Mouse (Mus musculus) intestine, embryonic 14.5 days (tissue): Measurements from ENCODE around the gene Golga3. TPM values are rescaled to one million over a fixed set of nuclear protein-coding genes. Genes with fewer than 3 reads are reported as not detected.

Experiments used
- ATAC-seq: fragments of 200-750 bp; cut with Nextera tagmentation; replicated peaks from 2 replicates; pipeline ENCODE4 v1.8.0; 2017; ENCODE audit warnings: low read depth, moderate number of reproducible peaks, moderate TSS enrichment, moderate library complexity; ENCODE audit not compliant: low FRiP score, low TSS enrichment
- DNase-seq: peaks from one replicate; pipeline ENCODE4 v3.0.0-alpha.2; 2018; ENCODE audit warnings: low spot score
- H3K27ac ChIP-seq: fragments of 300-500 bp; sonication (generic); 2 replicates; pipeline ENCODE4 v1.5.1; 2014; ENCODE audit warnings: low read depth, mild to moderate bottlenecking, control low read depth
- H3K27me3 ChIP-seq: fragments of 300-500 bp; sonication (generic); replicated peaks from 2 replicates; pipeline ENCODE4 v1.6.1; 2014; ENCODE audit warnings: low read length, control low read depth; ENCODE audit not compliant: control insufficient read depth, insufficient read depth
- H3K36me3 ChIP-seq: fragments of 300-500 bp; sonication (generic); 2 replicates; pipeline ENCODE4 v1.6.1; 2014; ENCODE audit warnings: low read length, control low read depth; ENCODE audit not compliant: control insufficient read depth, insufficient read depth
- H3K4me1 ChIP-seq: fragments of 300-500 bp; sonication (generic); replicated peaks from 2 replicates; pipeline ENCODE4 v1.6.1; 2014; ENCODE audit warnings: low read length, control low read depth, mixed read lengths; ENCODE audit not compliant: control insufficient read depth, insufficient read depth
- H3K4me2 ChIP-seq: fragments of 300-500 bp; sonication (generic); 2 replicates; pipeline ENCODE4 v1.6.1; 2014; ENCODE audit warnings: low read length
- H3K4me3 ChIP-seq: fragments of 300-500 bp; sonication (generic); 2 replicates; pipeline ENCODE4 v1.5.1; 2014; ENCODE audit warnings: low read depth, low read length, control low read depth, mixed read lengths
- H3K9ac ChIP-seq: fragments of 300-500 bp; sonication (generic); 2 replicates; pipeline ENCODE4 v1.6.1; 2014; ENCODE audit warnings: mild to moderate bottlenecking, low read length
- H3K9me3 ChIP-seq: fragments of 300-500 bp; sonication (generic); 2 replicates; pipeline ENCODE4 v1.6.1; 2016; ENCODE audit warnings: low read length, control low read depth; ENCODE audit not compliant: control insufficient read depth
- WGBS: fragments of 180-500 bp; shearing (Covaris S2); extraction: QIAGEN DNeasy Blood & Tissue Kit; methylation state at CpG from one replicate; pipeline ENCODE4 v1.1.7; 2014; 5-methylcytosine and 5-hydroxymethylcytosine counted together
- polyA plus RNA-seq: library from polyadenylated mRNA; unstranded; fragments of >200 nt; fragmentation: Nextera tagmentation; extraction: Ambion mirVana; gene quantifications from 2 replicates; pipeline ENCODE4 v1.2.1, GENCODE M21; 2014

Golga3 gene
- polyA plus RNA-seq, 1 experiment from 2014 or later = 19.5 TPM

- Histone ChIP-seq H3K4me3 (peak within 1 kb of the TSS; percentile 100), H3K27ac (peak within 1 kb of the TSS; percentile 47; the same call in 1 of the 2 replicates), H3K27me3 (no peaks in the 10 kb centered on the region), H3K36me3 (peaks cover 29% of the 10 kb centered on the region), H3K9ac (peak within 1 kb of the TSS; percentile 90), H3K4me2 (peak within 1 kb of the TSS; percentile 75), H3K9me3 (no peaks in the 10 kb centered on the region), H3K4me1 (peaks cover 6% of the 10 kb centered on the region)
- WGBS = under 1% methylated on average over 65 of the region's 66 CpGs
- DNase-seq (peak; percentile 97), ATAC-seq (peak; percentile 93)
Observed at GRCm38 (mm10) chr5:110269141-110270101, 92.9 kb downstream of the Golga3 start, which contains the start of gene Pgam5. Gene Pgam5 (minus strand): TSS chr5:110269913.

- H3K4me1 ChIP-seq = peaks cover 6% of the 10 kb centered on the region
- no peak overlapping the region for H3K9ac ChIP-seq
- no peaks in the 10 kb centered on the region for H3K27me3 ChIP-seq
- ATAC-seq (0 out of 2 replicates have a peak, but pooled peaks have one; percentile 26), DNase-seq (no peak)
- no peak overlapping the region for H3K4me2 ChIP-seq
- no peak overlapping the region for H3K4me3 ChIP-seq
- no peaks in the 10 kb centered on the region for H3K9me3 ChIP-seq
- WGBS = 93% methylated on average over 6 of the region's 6 CpGs
- no peak overlapping the region for H3K27ac ChIP-seq
- H3K36me3 ChIP-seq = peaks cover 21% of the 10 kb centered on the region
Observed at GRCm38 (mm10) chr5:110270242-110270641, 93.7 kb downstream of the Golga3 start.

DNA sequence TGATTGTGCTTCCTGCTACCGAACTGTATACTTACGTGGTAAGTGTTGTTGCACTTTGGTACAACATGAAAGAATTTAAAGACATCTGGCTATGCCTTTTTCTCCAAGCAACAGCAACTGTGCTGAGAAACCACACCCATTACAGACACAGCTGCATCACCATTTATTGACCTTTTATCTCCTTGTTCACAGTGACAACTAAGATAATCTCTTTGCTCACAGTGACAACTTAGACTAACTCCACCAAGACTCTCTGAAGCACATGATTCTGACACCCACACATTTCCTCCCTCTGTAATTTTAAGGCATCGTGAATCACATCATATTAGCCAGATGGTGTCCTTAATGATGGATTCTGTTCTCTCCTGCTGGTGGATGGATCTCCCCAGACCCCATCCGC is 97.6 kb downstream of the Golga3 start:
- H3K4me2 ChIP-seq = no peak overlapping the region
- WGBS = 75% methylated on average over 4 of the region's 4 CpGs
- no peak overlapping the region for H3K9ac ChIP-seq
- ATAC-seq = no peak
- DNase-seq = no peak
- no peaks in the 10 kb centered on the region for H3K27me3 ChIP-seq
- no peaks in the 10 kb centered on the region for H3K36me3 ChIP-seq
- H3K4me3 ChIP-seq = no peak overlapping the region
- H3K27ac ChIP-seq = no peak overlapping the region
- H3K4me1 ChIP-seq = no peaks in the 10 kb centered on the region
- no peaks in the 10 kb centered on the region for H3K9me3 ChIP-seq

- H3K4me1 ChIP-seq = no peaks in the 10 kb centered on the region
- H3K27ac ChIP-seq = no peak overlapping the region
- no peak overlapping the region for H3K4me3 ChIP-seq
- H3K36me3 ChIP-seq = no peaks in the 10 kb centered on the region
- DNase-seq (no peak), ATAC-seq (no peak)
- no peak overlapping the region for H3K9ac ChIP-seq
- no peaks in the 10 kb centered on the region for H3K27me3 ChIP-seq
- H3K9me3 ChIP-seq = no peaks in the 10 kb centered on the region
- 74% methylated on average over 2 of the region's 2 CpGs for WGBS
- no peak overlapping the region for H3K4me2 ChIP-seq
Observed at GRCm38 (mm10) chr5:110274846-110275245, 98.3 kb downstream of the Golga3 start.

Other genes starting within 250 kb of the Golga3 start
- 19.5 and 20.0 TPM in 2 replicates for gene Zfp932, start 180.2 kb upstream of the Golga3 start, polyA plus RNA-seq
- gene Gm17655, start 104.2 kb upstream of the Golga3 start, polyA plus RNA-seq = 3.0 TPM in 2 replicates
- 0.69 and 1.1 TPM in 2 replicates for gene Gm35315, start 82.3 kb upstream of the Golga3 start, polyA plus RNA-seq
- gene Plcxd1, start 76.7 kb upstream of the Golga3 start, polyA plus RNA-seq = 0.74 and 0.86 TPM in 2 replicates
- 29.3 and 31.0 TPM in 2 replicates for gene Gtpbp6, start 68.5 kb upstream of the Golga3 start, polyA plus RNA-seq
- gene Zfp605, start 66.6 kb upstream of the Golga3 start, polyA plus RNA-seq = 3.5 and 5.1 TPM in 2 replicates
- 35.7 and 41.1 TPM in 2 replicates for gene Chfr, start 40.9 kb upstream of the Golga3 start, polyA plus RNA-seq
- gene Ankle2, start 54.3 kb downstream of the Golga3 start, polyA plus RNA-seq = 30.6 and 32.6 TPM in 2 replicates
- gene Pgam5, start 93.2 kb downstream of the Golga3 start, polyA plus RNA-seq = 71.6 and 76.9 TPM in 2 replicates
- 7.2 and 9.0 TPM in 2 replicates for gene Pxmp2, start 109.5 kb downstream of the Golga3 start, polyA plus RNA-seq
- 33.3 and 36.0 TPM in 2 replicates for gene Pole, start 109.6 kb downstream of the Golga3 start, polyA plus RNA-seq
- 0.77 and 1.1 TPM in 2 replicates for gene P2rx2, start 166.5 kb downstream of the Golga3 start, polyA plus RNA-seq
- not detected in 2 replicates for gene Lrcol1, start 168.0 kb downstream of the Golga3 start, polyA plus RNA-seq